Mouse (Mus musculus) spleen, adult 18-20 months (tissue): ENCODE data around the gene Epha6.

Experiments
- DNase-seq, 2 experiments: peaks; one replicate each; pipeline ENCODE4 v3.0.0; 2022; ENCODE audit warnings: mixed read lengths in 2 of 2

Epha6 gene

GRCm38 (mm10) chr16:60264719-60265508 lies 340.4 kb downstream of the Epha6 start:
- DNase-seq, result no peak

GRCm38 (mm10) chr16:60258151-60258635 lies 347.1 kb downstream of the Epha6 start:
- no peak for DNase-seq

- DNase-seq, result no peak
Measured at GRCm38 (mm10) chr16:60257623-60258022, 347.7 kb downstream of the Epha6 start.

GRCm38 (mm10) chr16:60257044-60257443 lies 348.3 kb downstream of the Epha6 start:
- no peak for DNase-seq

- no peak for DNase-seq
Measured at GRCm38 (mm10) chr16:60239356-60240190, 365.8 kb downstream of the Epha6 start.

- DNase-seq, result no peak
Measured at GRCm38 (mm10) chr16:60233985-60234766, 371.2 kb downstream of the Epha6 start.

- DNase-seq, result no peak
Measured at GRCm38 (mm10) chr16:60232982-60233381, 372.3 kb downstream of the Epha6 start.

- no peak for DNase-seq
Measured at GRCm38 (mm10) chr16:60209151-60209550, 396.2 kb downstream of the Epha6 start.

- no peak for DNase-seq
Measured at GRCm38 (mm10) chr16:60175580-60175979, 429.8 kb downstream of the Epha6 start.

- no peak for DNase-seq
Measured at GRCm38 (mm10) chr16:60152439-60152838, 452.9 kb downstream of the Epha6 start.

GRCm38 (mm10) chr16:60144370-60144769 lies 461.0 kb downstream of the Epha6 start:
- no peak for DNase-seq

- no peak for DNase-seq
Measured at GRCm38 (mm10) chr16:60121435-60121834, 483.9 kb downstream of the Epha6 start.

- DNase-seq, result no peak
Measured at GRCm38 (mm10) chr16:60102210-60102609, 503.1 kb downstream of the Epha6 start.

GRCm38 (mm10) chr16:60095333-60095732 lies 510.0 kb downstream of the Epha6 start:
- DNase-seq, result no peak

GRCm38 (mm10) chr16:60086976-60087375 lies 518.4 kb downstream of the Epha6 start:
- DNase-seq, result no peak

- DNase-seq, result no peak
Measured at GRCm38 (mm10) chr16:60070457-60071112, 534.7 kb downstream of the Epha6 start.

- DNase-seq, result no peak
Measured at GRCm38 (mm10) chr16:60043809-60044208, 561.5 kb downstream of the Epha6 start.

- no peak for DNase-seq
Measured at GRCm38 (mm10) chr16:60028381-60028780, 577.0 kb downstream of the Epha6 start.

- DNase-seq, result no peak
Measured at GRCm38 (mm10) chr16:60006857-60007568, 598.3 kb downstream of the Epha6 start.

GRCm38 (mm10) chr16:59969816-59970215 lies 635.5 kb downstream of the Epha6 start:
- DNase-seq, result no peak

- no peak for DNase-seq
Measured at GRCm38 (mm10) chr16:59955731-59956130, 649.6 kb downstream of the Epha6 start.

GRCm38 (mm10) chr16:59923696-59924095 lies 681.6 kb downstream of the Epha6 start:
- no peak for DNase-seq
